Mouse (Mus musculus) lung, postnatal 0 days (tissue): ENCODE data around the gene Plaur. TPM values are rescaled to one million over a fixed set of nuclear protein-coding genes. Genes with fewer than 3 reads are reported as not detected.
"Not testable (repeated sequence)": the region's sequence is repeated elsewhere in the genome, so short reads cannot be mapped to it uniquely, and the experiment has no call there.

Experiments used
- ATAC-seq: fragments of 200-750 bp; cut with Nextera tagmentation; 2 replicates; pipeline ENCODE4 v1.8.0; 2017; ENCODE audit warnings: moderate library complexity
- DNase-seq: peaks from one replicate; pipeline ENCODE4 v3.0.0-alpha.2; 2016; ENCODE audit warnings: low spot score
- H3K27ac ChIP-seq: fragments of 300-500 bp; sonication (generic); 2 replicates; pipeline ENCODE4 v1.5.1; 2014; ENCODE audit warnings: antibody characterized with exemption, mild to moderate bottlenecking, low read length, mixed read lengths
- H3K27me3 ChIP-seq: fragments of 300-500 bp; sonication (generic); replicated peaks from 2 replicates; pipeline ENCODE4 v1.6.1; 2014; ENCODE audit warnings: low read length, mixed read lengths; ENCODE audit not compliant: insufficient read depth
- H3K36me3 ChIP-seq: fragments of 300-500 bp; sonication (generic); 2 replicates; pipeline ENCODE4 v1.6.1; 2014; ENCODE audit warnings: low read length, mixed read lengths; ENCODE audit not compliant: insufficient read depth
- H3K4me1 ChIP-seq: fragments of 300-500 bp; sonication (generic); 2 replicates; pipeline ENCODE4 v1.6.1; 2014; ENCODE audit warnings: antibody characterized with exemption, low read depth, low read length, mixed read lengths; ENCODE audit not compliant: insufficient read depth
- H3K4me2 ChIP-seq: fragments of 300-500 bp; sonication (generic); replicated peaks from 2 replicates; pipeline ENCODE4 v1.6.1; 2014; ENCODE audit warnings: low read depth, mild to moderate bottlenecking, low read length, moderate library complexity, mixed read lengths
- H3K4me3 ChIP-seq: fragments of 300-500 bp; sonication (generic); 2 replicates; pipeline ENCODE4 v1.5.1; 2014; ENCODE audit warnings: low read depth, low read length
- H3K9ac ChIP-seq: fragments of 300-500 bp; sonication (generic); replicated peaks from 2 replicates; pipeline ENCODE4 v1.6.1; 2014; ENCODE audit warnings: low read depth, mild to moderate bottlenecking
- H3K9me3 ChIP-seq: fragments of 300-500 bp; sonication (generic); 2 replicates; pipeline ENCODE4 v1.6.1; 2016; ENCODE audit warnings: low read length, mixed read lengths
- CTCF ChIP-seq: IDR thresholded peaks from 2 replicates; pipeline ENCODE4 v1.5.1; 2016; ENCODE audit warnings: antibody characterized with exemption, mild to moderate bottlenecking
- EP300 ChIP-seq: IDR thresholded peaks from 2 replicates; pipeline ENCODE4 v1.6.1; 2016; ENCODE audit warnings: antibody characterized with exemption, mild to moderate bottlenecking, control low read depth
- WGBS: fragments of 180-500 bp; shearing (Covaris S2); extraction: QIAGEN DNeasy Blood & Tissue Kit; methylation state at CpG from one replicate; pipeline ENCODE4 v1.1.7; 2014; 5-methylcytosine and 5-hydroxymethylcytosine counted together
- polyA plus RNA-seq: library from polyadenylated mRNA; unstranded; fragments of >200 nt; fragmentation: Nextera tagmentation; extraction: Ambion mirVana; gene quantifications from 2 replicates; pipeline ENCODE4 v1.2.1, GENCODE M21; 2015

Plaur gene
- polyA plus RNA-seq, 1 experiment from 2014 or later = 72.0 TPM

GRCm38 (mm10) chr7:24506838-24507725 is 44.8 kb downstream of the Plaur start, which contains the start of gene Zfp428:
Gene Zfp428, plus strand, starts transcription at chr7:24507006.
- under 1% methylated on average over 83 of the region's 84 CpGs for WGBS
- H3K4me3 ChIP-seq = peak within 1 kb of the TSS; percentile 66
- TF ChIP-seq EP300 (no peak), CTCF (no peak)
- H3K27ac ChIP-seq = peak within 1 kb of the TSS; percentile 90
- ATAC-seq (peak; percentile 90), DNase-seq (peak; percentile 91)
- no peaks in the 10 kb centered on the region for H3K36me3 ChIP-seq
- H3K9me3 ChIP-seq = no peaks in the 10 kb centered on the region
- H3K9ac ChIP-seq = peak within 1 kb of the TSS; percentile 78
- no peaks in the 10 kb centered on the region for H3K27me3 ChIP-seq
- H3K4me2 ChIP-seq = peak within 1 kb of the TSS; percentile 76
- H3K4me1 ChIP-seq = peaks cover 3% of the 10 kb centered on the region

- no peak for TF ChIP-seq CTCF
- no peak for TF ChIP-seq EP300
- Histone ChIP-seq H3K36me3 (no peaks in the 10 kb centered on the region), H3K27ac (peak overlapping the region; percentile 90), H3K9me3 (no peaks in the 10 kb centered on the region), H3K4me3 (peak overlapping the region; percentile 66), H3K27me3 (no peaks in the 10 kb centered on the region), H3K9ac (peak overlapping the region; percentile 78), H3K4me1 (peaks cover 3% of the 10 kb centered on the region), H3K4me2 (peak overlapping the region; percentile 76)
- no peak for DNase-seq
- no peak for ATAC-seq
- WGBS = under 1% methylated on average over 20 of the region's 20 CpGs
Measured at GRCm38 (mm10) chr7:24507726-24508114, 45.4 kb downstream of the Plaur start.

- Histone ChIP-seq H3K4me2 (no peak within 1 kb of the TSS), H3K4me3 (no peak within 1 kb of the TSS), H3K36me3 (no peaks in the 10 kb centered on the region), H3K9me3 (no peaks in the 10 kb centered on the region), H3K9ac (no peak within 1 kb of the TSS), H3K4me1 (no peaks in the 10 kb centered on the region; the same call in 1 of the 2 replicates), H3K27ac (no peak within 1 kb of the TSS), H3K27me3 (no peaks in the 10 kb centered on the region)
- 92% methylated on average over 7 of the region's 7 CpGs for WGBS
- ATAC-seq (no peak), DNase-seq (no peak)
- TF ChIP-seq EP300 (no peak), CTCF (no peak)
Measured at GRCm38 (mm10) chr7:24512355-24512754, 50.1 kb downstream of the Plaur start, which contains the start of gene AC161166.1. Gene AC161166.1, minus strand, starts transcription at chr7:24512455.

GRCm38 (mm10) chr7:24516319-24516718 is 54.0 kb downstream of the Plaur start:
- ATAC-seq, H3K4me1 ChIP-seq: not testable (repeated sequence)
- 76% methylated on average over 8 of the region's 8 CpGs for WGBS

GRCm38 (mm10) chr7:24517077-24517476 is 54.8 kb downstream of the Plaur start:
- WGBS = 49% methylated on average over 5 of the region's 5 CpGs
- H3K4me1 ChIP-seq = no peaks in the 10 kb centered on the region
- ATAC-seq (no peak), DNase-seq (no peak)
- TF ChIP-seq EP300 (no peak), CTCF (no peak)
- no peaks in the 10 kb centered on the region for H3K36me3 ChIP-seq
- H3K27me3 ChIP-seq = no peaks in the 10 kb centered on the region
- no peaks in the 10 kb centered on the region for H3K9me3 ChIP-seq
- no peak overlapping the region for H3K27ac ChIP-seq
- no peak overlapping the region for H3K9ac ChIP-seq
- H3K4me3 ChIP-seq = no peak overlapping the region
- no peak overlapping the region for H3K4me2 ChIP-seq

More at GRCm38 (mm10) chr7:24516319-24516718, 54.0 kb downstream of the Plaur start:
- not testable (repeated sequence) for H3K36me3 ChIP-seq, H3K27ac ChIP-seq, H3K4me3 ChIP-seq, H3K9me3 ChIP-seq, H3K27me3 ChIP-seq, DNase-seq, H3K4me2 ChIP-seq, H3K9ac ChIP-seq

- Histone ChIP-seq H3K4me3 (no peak overlapping the region), H3K9me3 (no peaks in the 10 kb centered on the region), H3K9ac (no peak overlapping the region), H3K27me3 (no peaks in the 10 kb centered on the region), H3K4me1 (no peaks in the 10 kb centered on the region), H3K4me2 (no peak overlapping the region), H3K36me3 (no peaks in the 10 kb centered on the region), H3K27ac (no peak overlapping the region)
- ATAC-seq = no peak
- WGBS = 74% methylated on average over 6 of the region's 6 CpGs
- TF ChIP-seq EP300 (no peak), CTCF (no peak)
- no peak for DNase-seq
Measured at GRCm38 (mm10) chr7:24517654-24518053, 55.4 kb downstream of the Plaur start.
